Mouse (Mus musculus) hindbrain, embryonic 15.5 days (tissue): ENCODE measurements around the gene Ap1g2. TPM values are rescaled to one million over a fixed set of nuclear protein-coding genes. Genes with fewer than 3 reads are reported as not detected.
A peak's percentile ranks its signal among the peaks of the same experiment; 100 is the strongest.

Source experiments
- ATAC-seq: fragments of 200-750 bp; cut with Nextera tagmentation; 2 replicates; pipeline ENCODE4 v1.8.0; 2017; ENCODE audit warnings: low read depth, moderate number of reproducible peaks, moderate TSS enrichment; ENCODE audit not compliant: low FRiP score
- H3K27ac ChIP-seq: fragments of 300-500 bp; sonication (generic); replicated peaks from 2 replicates; pipeline ENCODE4 v1.5.1; 2015; ENCODE audit warnings: mild to moderate bottlenecking, inconsistent platforms
- H3K27me3 ChIP-seq: fragments of 300-500 bp; sonication (generic); 2 replicates; pipeline ENCODE4 v1.6.1; 2015; ENCODE audit warnings: control low read depth, inconsistent platforms
- H3K36me3 ChIP-seq: fragments of 300-500 bp; sonication (generic); 2 replicates; pipeline ENCODE4 v1.6.1; 2015; ENCODE audit warnings: control low read depth, inconsistent platforms
- H3K4me1 ChIP-seq: fragments of 300-500 bp; sonication (generic); replicated peaks from 2 replicates; pipeline ENCODE4 v1.6.1; 2015; ENCODE audit warnings: control low read depth, inconsistent platforms
- H3K4me2 ChIP-seq: fragments of 300-500 bp; sonication (generic); 2 replicates; pipeline ENCODE4 v1.6.1; 2015; ENCODE audit warnings: moderate library complexity, mild to moderate bottlenecking, inconsistent platforms
- H3K4me3 ChIP-seq: fragments of 300-500 bp; sonication (generic); 2 replicates; pipeline ENCODE4 v1.5.1; 2015; ENCODE audit warnings: mild to moderate bottlenecking, inconsistent platforms
- H3K9ac ChIP-seq: fragments of 300-500 bp; sonication (generic); 2 replicates; pipeline ENCODE4 v1.6.1; 2015; ENCODE audit warnings: inconsistent platforms
- H3K9me3 ChIP-seq: fragments of 300-500 bp; sonication (generic); 2 replicates; pipeline ENCODE4 v1.6.1; 2016; ENCODE audit warnings: control low read depth, inconsistent platforms
- WGBS: fragments of 180-500 bp; shearing (Covaris S2); methylation state at CpG from one replicate; pipeline ENCODE4 v1.1.7; 2015; 5-methylcytosine and 5-hydroxymethylcytosine counted together
- polyA plus RNA-seq: library from polyadenylated mRNA; unstranded; fragments of >200 nt; fragmentation: Nextera tagmentation; extraction: Ambion mirVana; gene quantifications from 2 replicates; pipeline ENCODE4 v1.2.1, GENCODE M21; 2015

Ap1g2 gene
- polyA plus RNA-seq, 1 experiment from 2014 or later, result 7.3 TPM

GRCm38 (mm10) chr14:55063581-55064381 lies 42.6 kb downstream of the Ap1g2 start:
- Histone ChIP-seq H3K4me2 (no peak overlapping the region), H3K36me3 (peaks cover 35% of the 10 kb centered on the region), H3K9me3 (no peaks in the 10 kb centered on the region), H3K4me1 (peaks cover 44% of the 10 kb centered on the region), H3K9ac (no peak overlapping the region), H3K4me3 (no peak overlapping the region), H3K27me3 (no peaks in the 10 kb centered on the region), H3K27ac (no peak overlapping the region)
- ATAC-seq, result no peak
- WGBS, result 86% methylated on average over 22 of the region's 22 CpGs

- peak overlapping the region; percentile 60 for H3K27ac ChIP-seq
These were observed 43.3 kb downstream of the Ap1g2 start for GRCm38 (mm10) chr14:55063117-55063516.

GRCm38 (mm10) chr14:55062626-55063025 lies 43.8 kb downstream of the Ap1g2 start:
- H3K9me3 ChIP-seq, result no peaks in the 10 kb centered on the region
- H3K4me2 ChIP-seq, result peak overlapping the region; percentile 31
- peak; percentile 45; the same call in 1 of the 2 replicates for ATAC-seq
- H3K27ac ChIP-seq, result peak overlapping the region; percentile 60
- no peaks in the 10 kb centered on the region for H3K27me3 ChIP-seq
- H3K9ac ChIP-seq, result no peak overlapping the region; the same call in 1 of the 2 replicates
- peaks cover 25% of the 10 kb centered on the region for H3K36me3 ChIP-seq
- WGBS, result 28% methylated on average over 17 of the region's 17 CpGs
- H3K4me1 ChIP-seq, result peaks cover 55% of the 10 kb centered on the region
- H3K4me3 ChIP-seq, result no peak overlapping the region

More at GRCm38 (mm10) chr14:55063117-55063516, 43.3 kb downstream of the Ap1g2 start:
- no peak for ATAC-seq
- no peak overlapping the region for H3K4me3 ChIP-seq
- H3K9ac ChIP-seq, result no peak overlapping the region; the same call in 1 of the 2 replicates
- 84% methylated on average over 5 of the region's 5 CpGs for WGBS
- H3K4me2 ChIP-seq, result peak overlapping the region; percentile 31; the same call in 1 of the 2 replicates
- H3K27me3 ChIP-seq, result no peaks in the 10 kb centered on the region
- H3K36me3 ChIP-seq, result peaks cover 29% of the 10 kb centered on the region
- H3K4me1 ChIP-seq, result peaks cover 50% of the 10 kb centered on the region
- H3K9me3 ChIP-seq, result no peaks in the 10 kb centered on the region

GRCm38 (mm10) chr14:55061845-55062244 lies 44.5 kb downstream of the Ap1g2 start:
- Histone ChIP-seq H3K4me1 (peaks cover 63% of the 10 kb centered on the region), H3K4me2 (no peak overlapping the region), H3K36me3 (peaks cover 24% of the 10 kb centered on the region), H3K27me3 (no peaks in the 10 kb centered on the region), H3K4me3 (no peak overlapping the region), H3K9me3 (no peaks in the 10 kb centered on the region), H3K27ac (peak overlapping the region; percentile 3; the same call in 1 of the 2 replicates), H3K9ac (no peak overlapping the region)
- ATAC-seq, result no peak
- WGBS, result 50% methylated on average over 7 of the region's 7 CpGs

GRCm38 (mm10) chr14:55059931-55060330 lies 46.5 kb downstream of the Ap1g2 start:
- Histone ChIP-seq H3K27ac (peak overlapping the region; percentile 1; the same call in 1 of the 2 replicates), H3K9ac (no peak overlapping the region), H3K27me3 (no peaks in the 10 kb centered on the region), H3K9me3 (no peaks in the 10 kb centered on the region), H3K36me3 (peaks cover 5% of the 10 kb centered on the region; the same call in 1 of the 2 replicates), H3K4me2 (peak overlapping the region; percentile 14; the same call in 1 of the 2 replicates), H3K4me3 (no peak overlapping the region), H3K4me1 (peaks cover 80% of the 10 kb centered on the region)
- ATAC-seq, result no peak
- 62% methylated on average over 5 of the region's 5 CpGs for WGBS

- no peaks in the 10 kb centered on the region for H3K27me3 ChIP-seq
- H3K36me3 ChIP-seq, result no peaks in the 10 kb centered on the region; the same call in 1 of the 2 replicates
- H3K27ac ChIP-seq, result no peak overlapping the region
- peak overlapping the region; percentile 58 for H3K4me2 ChIP-seq
- H3K9ac ChIP-seq, result no peak overlapping the region
- no peaks in the 10 kb centered on the region for H3K9me3 ChIP-seq
- peaks cover 89% of the 10 kb centered on the region for H3K4me1 ChIP-seq
- 95% methylated on average over 1 of the region's 1 CpGs for WGBS
- no peak overlapping the region for H3K4me3 ChIP-seq
- no peak for ATAC-seq
These were observed 47.4 kb downstream of the Ap1g2 start for GRCm38 (mm10) chr14:55059009-55059408.

GRCm38 (mm10) chr14:55055167-55055834 lies 51.1 kb downstream of the Ap1g2 start:
- no peak overlapping the region for H3K9ac ChIP-seq
- WGBS, result 49% methylated on average over 11 of the region's 11 CpGs
- ATAC-seq, result peak; percentile 40

GRCm38 (mm10) chr14:55054191-55054749 lies 52.1 kb downstream of the Ap1g2 start:
- Histone ChIP-seq H3K9ac (peak overlapping the region; percentile 49), H3K4me3 (peak overlapping the region; percentile 42), H3K9me3 (no peaks in the 10 kb centered on the region), H3K4me1 (peaks cover 61% of the 10 kb centered on the region), H3K27me3 (no peaks in the 10 kb centered on the region), H3K4me2 (peak overlapping the region; percentile 58), H3K36me3 (no peaks in the 10 kb centered on the region), H3K27ac (peak overlapping the region; percentile 97)
- WGBS, result 50% methylated on average over 10 of the region's 10 CpGs
- peak; percentile 59 for ATAC-seq

More at GRCm38 (mm10) chr14:55055167-55055834, 51.1 kb downstream of the Ap1g2 start:
- Histone ChIP-seq H3K4me2 (peak overlapping the region; percentile 58), H3K27me3 (no peaks in the 10 kb centered on the region), H3K27ac (peak overlapping the region; percentile 97), H3K4me3 (peak overlapping the region; percentile 42), H3K9me3 (no peaks in the 10 kb centered on the region), H3K36me3 (no peaks in the 10 kb centered on the region), H3K4me1 (peaks cover 68% of the 10 kb centered on the region)

- Histone ChIP-seq H3K27ac (peak overlapping the region; percentile 97), H3K27me3 (no peaks in the 10 kb centered on the region), H3K4me1 (peaks cover 55% of the 10 kb centered on the region), H3K9me3 (no peaks in the 10 kb centered on the region), H3K4me3 (peak overlapping the region; percentile 42), H3K4me2 (peak overlapping the region; percentile 58), H3K36me3 (no peaks in the 10 kb centered on the region), H3K9ac (peak overlapping the region; percentile 49)
- 38% methylated on average over 17 of the region's 17 CpGs for WGBS
- ATAC-seq, result peak; percentile 83
These were observed 52.6 kb downstream of the Ap1g2 start for GRCm38 (mm10) chr14:55053708-55054190.

GRCm38 (mm10) chr14:55053050-55053449 lies 53.3 kb downstream of the Ap1g2 start:
- ATAC-seq, result no peak
- no peaks in the 10 kb centered on the region for H3K36me3 ChIP-seq
- peak overlapping the region; percentile 42 for H3K4me3 ChIP-seq
- H3K27ac ChIP-seq, result peak overlapping the region; percentile 97
- no peaks in the 10 kb centered on the region for H3K9me3 ChIP-seq
- H3K27me3 ChIP-seq, result no peaks in the 10 kb centered on the region
- H3K4me2 ChIP-seq, result peak overlapping the region; percentile 58
- 41% methylated on average over 4 of the region's 4 CpGs for WGBS
- H3K4me1 ChIP-seq, result peaks cover 48% of the 10 kb centered on the region
- no peak overlapping the region for H3K9ac ChIP-seq

GRCm38 (mm10) chr14:55052496-55052895 lies 53.9 kb downstream of the Ap1g2 start:
- Histone ChIP-seq H3K36me3 (no peaks in the 10 kb centered on the region), H3K9me3 (no peaks in the 10 kb centered on the region), H3K4me1 (peaks cover 43% of the 10 kb centered on the region), H3K4me2 (peak overlapping the region; percentile 58), H3K27ac (peak overlapping the region; percentile 97), H3K4me3 (peak overlapping the region; percentile 42; the same call in 1 of the 2 replicates), H3K27me3 (no peaks in the 10 kb centered on the region), H3K9ac (no peak overlapping the region)
- WGBS, result 41% methylated on average over 9 of the region's 9 CpGs
- peak; percentile 49 for ATAC-seq
